Mouse (Mus musculus) liver, embryonic 16.5 days (tissue): ENCODE data around the gene Rhoj. TPM values are rescaled to one million over a fixed set of nuclear protein-coding genes. Genes with fewer than 3 reads are reported as not detected.

Experiments
- ATAC-seq: fragments of 200-750 bp; cut with Nextera tagmentation; 2 replicates; pipeline ENCODE4 v1.8.0; 2017; ENCODE audit warnings: low read depth, mild to moderate bottlenecking, moderate number of reproducible peaks, moderate library complexity
- H3K27ac ChIP-seq: fragments of 300-500 bp; sonication (generic); 2 replicates; pipeline ENCODE4 v1.5.1; 2014; ENCODE audit warnings: mild to moderate bottlenecking, low read length
- H3K27me3 ChIP-seq: fragments of 300-500 bp; sonication (generic); 2 replicates; pipeline ENCODE4 v1.6.1; 2014; ENCODE audit warnings: low read depth, low read length, mixed read lengths; ENCODE audit not compliant: control insufficient read depth, insufficient read depth
- H3K36me3 ChIP-seq: fragments of 300-500 bp; sonication (generic); 2 replicates; pipeline ENCODE4 v1.6.1; 2014; ENCODE audit warnings: mild to moderate bottlenecking; ENCODE audit not compliant: control insufficient read depth, insufficient read depth
- H3K4me1 ChIP-seq: fragments of 300-500 bp; sonication (generic); 2 replicates; pipeline ENCODE4 v1.6.1; 2014; ENCODE audit warnings: low read depth, low read length, mixed read lengths; ENCODE audit not compliant: control insufficient read depth
- H3K4me2 ChIP-seq: fragments of 300-500 bp; sonication (generic); 2 replicates; pipeline ENCODE4 v1.6.1; 2014; ENCODE audit warnings: low read depth, low read length, mixed read lengths
- H3K4me3 ChIP-seq: fragments of 300-500 bp; sonication (generic); 2 replicates; pipeline ENCODE4 v1.5.1; 2014; ENCODE audit warnings: low read depth, mild to moderate bottlenecking, low read length
- H3K9ac ChIP-seq: fragments of 300-500 bp; sonication (generic); 2 replicates; pipeline ENCODE4 v1.6.1; 2014; ENCODE audit warnings: low read depth, low read length
- H3K9me3 ChIP-seq: fragments of 300-500 bp; sonication (generic); replicated peaks from 2 replicates; pipeline ENCODE4 v1.6.1; 2016; ENCODE audit warnings: low read length; ENCODE audit not compliant: control insufficient read depth
- WGBS: fragments of 180-500 bp; shearing (Covaris S2); extraction: QIAGEN DNeasy Blood & Tissue Kit; methylation state at CpG from one replicate; pipeline ENCODE4 v1.1.7; 2014; ENCODE audit not compliant: insufficient replicate concordance; 5-methylcytosine and 5-hydroxymethylcytosine counted together
- polyA plus RNA-seq: library from polyadenylated mRNA; unstranded; fragments of >200 nt; fragmentation: Nextera tagmentation; extraction: Ambion mirVana; gene quantifications from 2 replicates; pipeline ENCODE4 v1.2.1, GENCODE M21; 2015

Rhoj gene
- polyA plus RNA-seq, 1 experiment from 2014 or later = 6.6 TPM

DNA sequence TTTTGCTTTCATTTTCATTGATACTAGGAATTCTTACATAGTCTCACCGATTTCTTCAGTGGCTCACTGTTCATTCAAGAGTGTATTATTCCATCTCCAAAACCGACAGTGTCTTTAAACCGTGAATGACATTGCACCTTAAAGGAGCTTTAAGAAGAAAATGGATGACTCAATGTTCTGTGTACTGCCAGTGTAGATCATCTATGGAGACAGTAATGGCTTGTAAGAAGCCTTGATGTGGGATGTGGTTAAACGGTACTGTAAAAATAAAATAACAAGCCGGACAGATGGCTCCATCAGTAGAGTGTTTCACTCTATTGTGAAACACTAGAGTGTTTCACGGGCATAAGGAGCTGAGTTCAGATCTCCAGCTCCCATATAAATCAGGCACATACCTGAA lies 15.2 kb upstream of the Rhoj start:
- WGBS = 59% methylated on average over 6 of the region's 6 CpGs
- no peak overlapping the region for H3K27ac ChIP-seq
- H3K4me1 ChIP-seq = no peaks in the 10 kb centered on the region
- no peak for ATAC-seq
- H3K9me3 ChIP-seq = no peaks in the 10 kb centered on the region
- no peaks in the 10 kb centered on the region for H3K36me3 ChIP-seq
- no peak overlapping the region for H3K4me2 ChIP-seq
- H3K9ac ChIP-seq = no peak overlapping the region
- no peaks in the 10 kb centered on the region for H3K27me3 ChIP-seq
- H3K4me3 ChIP-seq = no peak overlapping the region

GRCm38 (mm10) chr12:75299865-75300264 lies 8.3 kb upstream of the Rhoj start:
- ATAC-seq = no peak
- Histone ChIP-seq H3K36me3 (no peaks in the 10 kb centered on the region), H3K4me2 (no peak overlapping the region), H3K4me3 (no peak overlapping the region), H3K9me3 (no peaks in the 10 kb centered on the region), H3K27me3 (no peaks in the 10 kb centered on the region), H3K27ac (no peak overlapping the region), H3K4me1 (no peaks in the 10 kb centered on the region), H3K9ac (no peak overlapping the region)
- WGBS = 9% methylated on average over 1 of the region's 1 CpGs

- Histone ChIP-seq H3K27ac (no peak overlapping the region), H3K4me2 (no peak overlapping the region), H3K36me3 (no peaks in the 10 kb centered on the region), H3K9ac (no peak overlapping the region), H3K4me1 (no peaks in the 10 kb centered on the region), H3K27me3 (peaks cover 12% of the 10 kb centered on the region), H3K4me3 (no peak overlapping the region), H3K9me3 (no peaks in the 10 kb centered on the region)
- no peak for ATAC-seq
- 67% methylated on average over 6 of the region's 6 CpGs for WGBS
Observed at GRCm38 (mm10) chr12:75304132-75304531, 4.0 kb upstream of the Rhoj start.

GRCm38 (mm10) chr12:75309756-75310155 lies 1.6 kb downstream of the Rhoj start:
- Histone ChIP-seq H3K4me3 (no peak overlapping the region), H3K9me3 (no peaks in the 10 kb centered on the region), H3K36me3 (no peaks in the 10 kb centered on the region), H3K27me3 (peaks cover 19% of the 10 kb centered on the region), H3K4me1 (no peaks in the 10 kb centered on the region), H3K9ac (no peak overlapping the region), H3K27ac (no peak overlapping the region), H3K4me2 (no peak overlapping the region)
- ATAC-seq = peak; percentile 46; the same call in 1 of the 2 replicates
- WGBS = 20% methylated on average over 6 of the region's 6 CpGs

- H3K4me1 ChIP-seq = no peaks in the 10 kb centered on the region
- no peaks in the 10 kb centered on the region for H3K9me3 ChIP-seq
- H3K9ac ChIP-seq = no peak overlapping the region
- H3K4me2 ChIP-seq = no peak overlapping the region
- ATAC-seq = no peak
- no peak overlapping the region for H3K4me3 ChIP-seq
- H3K36me3 ChIP-seq = no peaks in the 10 kb centered on the region
- 39% methylated on average over 12 of the region's 12 CpGs for WGBS
- no peak overlapping the region for H3K27ac ChIP-seq
- H3K27me3 ChIP-seq = peaks cover 19% of the 10 kb centered on the region
Observed at GRCm38 (mm10) chr12:75310766-75311165, 2.6 kb downstream of the Rhoj start.

DNA sequence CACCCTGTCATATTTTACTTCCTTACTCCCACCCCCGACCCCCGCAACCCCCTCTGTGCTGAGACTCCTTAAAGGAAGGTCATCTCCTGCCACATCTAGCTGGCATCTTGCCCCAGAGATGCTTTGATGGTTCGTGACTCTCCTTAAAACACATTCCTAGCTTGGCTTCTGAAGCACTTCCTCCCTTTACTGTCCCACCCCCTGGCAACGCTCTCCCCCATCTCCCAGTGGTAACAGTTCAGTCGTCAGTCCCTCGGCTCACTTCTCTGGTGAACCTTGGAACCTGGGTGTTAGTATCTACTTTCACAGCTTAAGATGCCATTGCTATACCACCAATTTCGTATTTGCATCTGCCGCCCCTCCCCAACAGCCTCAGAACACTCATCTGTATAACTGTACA lies 3.8 kb downstream of the Rhoj start:
- no peaks in the 10 kb centered on the region for H3K9me3 ChIP-seq
- no peak overlapping the region for H3K27ac ChIP-seq
- H3K36me3 ChIP-seq = no peaks in the 10 kb centered on the region
- H3K4me2 ChIP-seq = no peak overlapping the region
- no peak for ATAC-seq
- WGBS = 69% methylated on average over 8 of the region's 8 CpGs
- H3K4me1 ChIP-seq = no peaks in the 10 kb centered on the region
- peaks cover 19% of the 10 kb centered on the region for H3K27me3 ChIP-seq
- no peak overlapping the region for H3K4me3 ChIP-seq
- no peak overlapping the region for H3K9ac ChIP-seq

DNA sequence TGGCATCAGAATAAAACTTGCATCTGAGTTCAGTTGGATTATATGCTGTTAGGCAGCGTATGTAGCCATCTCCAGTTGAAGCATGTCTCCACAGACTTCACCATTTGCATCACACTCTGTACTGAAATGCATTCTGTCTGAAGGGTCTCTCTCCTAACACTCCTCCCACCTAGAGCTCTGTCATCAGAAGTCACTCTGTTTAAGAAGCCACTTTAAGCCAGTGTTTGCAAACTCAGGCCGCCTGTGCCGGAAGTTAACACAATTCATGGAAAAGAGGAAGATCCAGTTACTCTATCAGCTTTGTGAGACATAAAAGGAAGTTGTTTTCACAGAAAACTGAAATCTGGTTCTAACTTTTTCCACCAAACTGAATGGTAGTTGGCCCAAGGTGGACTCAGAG lies 5.9 kb downstream of the Rhoj start:
- H3K4me1 ChIP-seq = no peaks in the 10 kb centered on the region
- H3K4me2 ChIP-seq = no peak overlapping the region
- H3K27me3 ChIP-seq = peaks cover 7% of the 10 kb centered on the region
- H3K9me3 ChIP-seq = no peaks in the 10 kb centered on the region
- WGBS = 49% methylated on average over 3 of the region's 3 CpGs
- no peaks in the 10 kb centered on the region for H3K36me3 ChIP-seq
- H3K27ac ChIP-seq = no peak overlapping the region
- H3K4me3 ChIP-seq = no peak overlapping the region
- H3K9ac ChIP-seq = no peak overlapping the region
- no peak for ATAC-seq

DNA sequence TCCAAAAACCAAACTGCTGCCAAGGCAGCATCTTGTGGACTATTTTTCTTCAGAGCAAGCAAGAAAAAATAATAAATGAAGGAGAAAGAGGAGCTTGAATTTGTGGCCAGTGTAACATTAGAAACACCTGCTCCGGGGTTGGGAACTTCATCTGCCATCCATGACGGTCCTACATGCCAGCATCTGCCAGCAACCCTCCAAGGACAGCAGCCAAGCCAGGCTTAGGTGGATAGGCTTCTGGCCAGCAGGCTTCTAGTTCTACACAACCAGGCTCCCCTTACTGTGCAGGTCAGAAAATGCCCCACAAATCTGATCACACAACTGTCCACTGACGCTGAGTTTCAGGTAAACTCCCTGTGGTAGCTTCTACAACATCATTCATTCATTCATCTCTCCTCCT lies 7.7 kb downstream of the Rhoj start:
- 69% methylated on average over 3 of the region's 3 CpGs for WGBS

GRCm38 (mm10) chr12:75320441-75320925 lies 12.4 kb downstream of the Rhoj start:
- H3K4me3 ChIP-seq = no peak overlapping the region
- no peaks in the 10 kb centered on the region for H3K36me3 ChIP-seq
- no peak overlapping the region for H3K27ac ChIP-seq
- no peak overlapping the region for H3K9ac ChIP-seq
- H3K9me3 ChIP-seq = no peaks in the 10 kb centered on the region
- ATAC-seq = peak; percentile 77
- 23% methylated on average over 12 of the region's 12 CpGs for WGBS
- peaks cover 13% of the 10 kb centered on the region for H3K4me1 ChIP-seq
- peak overlapping the region; percentile 24 for H3K4me2 ChIP-seq
- H3K27me3 ChIP-seq = no peaks in the 10 kb centered on the region

More for the DNA sequence above, 7.7 kb downstream of the Rhoj start:
- H3K4me2 ChIP-seq = no peak overlapping the region
- no peak overlapping the region for H3K4me3 ChIP-seq
- H3K9me3 ChIP-seq = no peaks in the 10 kb centered on the region
- no peaks in the 10 kb centered on the region for H3K36me3 ChIP-seq
- ATAC-seq = no peak
- no peak overlapping the region for H3K27ac ChIP-seq
- no peak overlapping the region for H3K9ac ChIP-seq
- no peaks in the 10 kb centered on the region for H3K27me3 ChIP-seq
- H3K4me1 ChIP-seq = peaks cover 7% of the 10 kb centered on the region
